Mouse (Mus musculus): ENCODE measurements around the gene Stum.

Gene Stum

DNA sequence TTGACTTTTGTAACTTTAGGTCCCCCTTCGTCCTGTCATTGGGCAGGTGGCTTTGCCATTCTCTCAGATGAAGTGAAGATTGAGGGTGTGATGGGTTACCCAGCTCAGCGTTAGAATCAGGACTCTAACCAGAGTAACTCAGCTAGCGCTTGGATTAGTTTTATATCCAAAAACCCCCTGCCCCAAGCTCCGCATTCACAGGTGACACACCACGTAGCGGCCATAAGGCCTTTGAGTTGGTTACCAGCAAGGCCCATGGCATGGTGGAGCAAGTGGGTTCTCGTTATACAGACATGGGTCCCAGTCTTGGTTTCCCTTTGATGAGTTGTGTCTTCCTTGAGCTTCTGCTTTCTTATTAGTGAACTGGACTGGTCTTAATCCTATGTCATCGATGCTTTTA, 99.4 kb downstream of the Stum start:
- no peak for DNase-seq
